Mouse (Mus musculus): ENCODE measurements around the gene Hspb7.

Hspb7 gene

DNA sequence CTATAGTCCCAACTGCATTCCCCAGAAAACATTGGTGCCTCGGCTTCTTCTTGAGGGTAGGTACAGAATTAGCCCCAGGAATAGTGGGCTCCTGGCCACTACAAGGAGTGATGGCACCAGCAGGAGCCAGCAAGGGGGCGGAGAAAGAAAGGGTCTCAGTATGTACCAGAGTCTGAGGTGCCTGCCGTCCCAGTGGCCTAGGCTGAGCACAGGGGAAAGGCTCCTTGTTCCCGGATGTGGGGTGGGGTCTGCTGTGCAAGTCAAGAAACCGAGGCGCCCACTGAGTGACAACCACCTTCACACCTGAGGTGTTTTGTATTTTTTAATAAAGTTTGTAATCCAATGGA is 47.0 kb downstream of the Hspb7 start:
- DNase-seq (ENCODE audit: inconsistent age in 2 of 2, low spot score in 1 of 2) = no peak

DNA sequence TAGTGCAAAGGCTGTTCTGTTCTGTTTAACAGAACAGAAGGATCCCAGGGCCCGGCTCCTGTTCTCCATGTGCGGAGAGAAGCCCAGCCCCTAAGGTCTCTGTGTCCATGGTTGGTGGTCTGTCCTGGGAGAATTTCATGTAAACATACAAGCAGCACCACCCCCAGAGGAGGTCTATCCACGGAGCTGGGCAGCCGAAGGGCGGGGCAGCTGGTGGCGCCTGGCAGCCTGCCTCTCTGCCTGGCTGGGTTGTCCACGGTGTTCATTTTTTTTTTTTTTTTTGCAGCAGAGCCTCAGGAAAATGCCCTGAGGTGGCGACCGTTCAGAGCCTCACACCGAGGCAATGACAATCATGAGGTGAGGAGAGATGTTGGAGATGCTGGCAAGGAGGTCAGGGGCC is 48.0 kb downstream of the Hspb7 start:
- peak in 1 of 2 experiments; percentile 55 for DNase-seq (ENCODE audit: inconsistent age in 2 of 2, low spot score in 1 of 2)

DNA sequence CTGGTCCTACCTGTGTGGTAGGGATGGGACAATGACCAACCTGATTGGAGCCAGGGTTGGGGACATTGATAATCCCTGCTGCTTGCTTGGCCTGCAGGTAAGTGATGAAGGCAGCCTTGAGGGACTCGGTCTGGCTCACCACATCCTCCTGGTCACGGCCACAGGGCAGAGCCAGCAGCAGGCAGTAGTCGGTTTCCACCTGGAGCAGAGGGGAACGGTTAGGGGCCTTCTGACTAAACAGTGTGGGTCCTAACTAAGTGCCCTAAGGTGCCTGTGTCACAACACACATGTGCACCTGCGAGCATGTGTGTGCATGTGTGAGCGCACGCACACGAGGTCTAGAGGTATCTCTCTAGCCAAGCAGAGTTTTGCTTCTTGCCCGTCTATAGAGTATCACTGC is 48.8 kb downstream of the Hspb7 start:
- no peak for DNase-seq (ENCODE audit: inconsistent age in 2 of 2, low spot score in 1 of 2)

DNA sequence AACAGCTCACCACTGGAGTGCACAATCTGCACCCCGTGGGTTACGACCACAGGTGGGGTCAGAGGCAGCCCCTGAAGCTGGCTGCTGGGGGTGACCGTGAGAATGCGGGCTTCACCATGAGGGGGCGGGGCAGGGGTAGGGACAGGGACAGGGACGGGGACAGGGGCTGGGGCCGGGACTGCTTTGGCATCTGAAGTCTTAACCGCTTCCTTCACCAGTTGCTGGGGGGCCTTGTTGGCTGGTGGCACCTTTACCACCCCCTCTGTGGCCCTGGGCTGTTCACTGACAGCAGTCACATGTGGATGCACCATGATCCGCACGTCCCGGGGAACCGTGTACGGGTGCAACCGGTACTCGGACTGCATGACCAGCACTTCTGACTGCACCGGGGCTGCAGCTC is 50.9 kb downstream of the Hspb7 start:
- DNase-seq (ENCODE audit: inconsistent age in 2 of 2, low spot score in 1 of 2) = no peak

DNA sequence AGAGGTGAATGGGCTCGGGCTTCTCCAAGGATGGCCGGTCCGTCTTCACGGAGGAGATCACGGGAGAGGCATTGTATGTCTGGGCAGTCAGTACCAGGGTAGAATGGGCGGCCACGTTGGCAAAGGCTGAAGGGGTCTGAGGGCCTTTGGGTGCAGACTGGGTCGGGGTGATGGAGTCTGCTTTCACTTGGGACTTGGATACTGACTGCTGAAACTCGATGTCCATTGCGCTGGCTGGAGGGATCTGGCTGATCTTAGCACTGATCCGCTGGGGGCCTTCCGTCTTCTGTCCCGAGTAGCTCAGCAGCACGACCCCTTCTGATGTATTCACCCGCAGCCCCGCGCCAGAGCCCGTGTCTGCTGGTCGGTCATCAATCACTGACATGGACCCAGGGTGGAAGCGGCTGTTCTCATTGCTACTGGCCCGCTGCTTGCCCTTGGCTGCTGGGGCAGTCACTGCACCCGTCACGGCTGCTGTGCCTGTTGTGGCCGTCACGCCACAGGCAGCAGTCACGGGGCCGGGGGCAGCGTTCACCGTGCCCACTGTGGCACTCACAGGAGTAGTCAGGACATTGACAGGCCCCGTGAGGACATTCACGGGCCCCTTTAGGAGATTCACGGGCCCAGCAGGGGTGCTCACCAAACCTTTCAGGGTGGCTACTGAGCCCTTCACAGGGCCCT is 52.2 kb downstream of the Hspb7 start:
- no peak for DNase-seq (ENCODE audit: inconsistent age in 2 of 2, low spot score in 1 of 2)

DNA sequence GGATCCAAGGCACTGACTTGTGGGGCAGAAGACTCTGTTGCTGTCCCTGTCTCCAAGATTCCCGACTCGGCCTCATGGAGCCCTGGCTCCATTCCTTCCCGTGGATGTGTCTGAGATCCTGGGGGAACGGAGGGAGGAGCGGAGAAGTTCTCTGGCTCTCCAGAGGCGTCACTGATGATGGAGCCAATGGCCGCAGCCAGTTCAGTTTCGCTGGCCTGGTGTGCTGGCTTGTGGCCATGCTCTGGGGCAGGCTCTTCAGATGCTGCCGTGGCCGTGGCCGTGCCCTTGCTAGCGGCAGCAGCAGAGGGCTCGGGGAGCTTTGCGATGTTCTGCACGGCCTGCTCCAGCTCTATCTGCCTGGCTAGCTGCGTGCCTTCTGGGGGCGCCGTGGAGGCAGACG is 53.9 kb downstream of the Hspb7 start:
- DNase-seq (ENCODE audit: inconsistent age in 2 of 2, low spot score in 1 of 2) = no peak

All from adrenal gland, adult (tissue).